Mouse (Mus musculus) layer of hippocampus, adult 6 months (tissue): ENCODE results near the gene Shank2. TPM values are rescaled to one million over a fixed set of nuclear protein-coding genes. Genes with fewer than 3 reads are reported as not detected.

Source experiments
- long read RNA-seq, 2 experiments: library from polyadenylated mRNA; unstranded; transcript quantifications; one replicate each; pipeline ENCODE4 v2.0.0; 2019 to 2020
- microRNA-seq: library from miRNA; unstranded; fragments of <30 nt; microRNA quantifications from one replicate; pipeline ENCODE4 v1.2.0, GENCODE M21; 2020
- polyA plus RNA-seq: library from polyadenylated mRNA; unstranded; fragments of <200 nt; fragmentation: Nextera tagmentation; gene quantifications from 2 replicates; pipeline ENCODE4 v1.2.3, GENCODE M21; 2021

The Shank2 gene
- 9.9 and 10.2 TPM in 2 replicates for polyA plus RNA-seq
- long read RNA-seq, experiment 1, partial matches to known transcripts: 0 of 25 reads
- long read RNA-seq, experiment 1, other reads (novel, unspliced or antisense): 25 of 25 reads
- long read RNA-seq, experiment 2, partial matches to known transcripts: 0 of 80 reads
- long read RNA-seq, experiment 2, other reads (novel, unspliced or antisense): 80 of 80 reads

GRCm38 (mm10) chr7:144001628-144002027, at the start of gene Shank2:
TSS of gene Shank2 (plus strand) at chr7:144001928.

DNA sequence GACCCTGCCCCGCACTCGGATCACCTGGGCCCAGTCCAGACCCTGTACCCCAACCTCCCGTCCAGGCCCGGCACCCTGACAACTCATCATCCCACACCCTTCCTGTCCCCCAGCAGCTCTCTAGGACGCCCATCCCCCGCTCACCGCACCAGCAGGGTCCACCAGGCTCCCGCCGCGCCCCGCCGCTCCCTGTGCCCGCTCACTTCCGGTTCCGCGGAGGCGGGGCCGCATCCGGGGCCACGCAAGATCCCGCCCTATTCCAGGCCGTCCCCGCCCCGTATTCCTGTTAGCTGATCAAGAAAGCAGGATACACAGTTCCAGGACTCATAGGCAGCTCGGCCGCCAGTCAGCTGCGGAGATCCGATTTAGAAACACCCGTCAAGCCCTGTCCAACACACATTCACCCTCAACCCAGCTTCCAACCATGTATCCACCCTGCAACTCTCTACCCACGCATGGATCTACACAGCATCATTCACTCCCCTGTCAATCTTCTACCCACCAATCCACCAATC, 468.9 kb downstream of the Shank2 start, which contains the start of gene Cttn:
Cttn (minus strand) TSS at position 465 of the 515 bp plus-strand sequence.

Small RNA genes within 50 kb of the gene (microRNA-seq; reads per million reads assigned to microRNA genes)
- gene Mir3105: not detected

Other genes starting within 250 kb of the Shank2 start
- gene Osbpl5, start 244.9 kb upstream of the Shank2 start, polyA plus RNA-seq: 4.5 and 6.3 TPM in 2 replicates
- gene Mrgprg, start 234.9 kb upstream of the Shank2 start, polyA plus RNA-seq: not detected in 2 replicates
- 5.0 and 6.1 TPM in 2 replicates for gene Mrgpre, start 217.4 kb upstream of the Shank2 start, polyA plus RNA-seq
- gene Nadsyn1, start 179.1 kb upstream of the Shank2 start, polyA plus RNA-seq: 1.2 and 1.7 TPM in 2 replicates
- 14.5 and 15.6 TPM in 2 replicates for gene Dhcr7, start 178.8 kb upstream of the Shank2 start, polyA plus RNA-seq
- not detected in 2 replicates for gene Gm498, start 135.1 kb upstream of the Shank2 start, polyA plus RNA-seq